Mouse (Mus musculus): ENCODE data around the gene Myo6. TPM values are rescaled to one million over a fixed set of nuclear protein-coding genes. Genes with fewer than 3 reads are reported as not detected.

Myo6 gene
- 100 to 1,000 TPM in 2 of 4 experiments, 10 to 100 TPM in 2; 84.7 to 105 (median 97.0) TPM for total RNA-seq (2022)

GRCm38 (mm10) chr9:80164611-80165474, at the start of gene Myo6:
Myo6 (plus strand) TSS chr9:80165031.
- DNase-seq (ENCODE audit: low spot score in 2 of 2): peak; percentile 91

GRCm38 (mm10) chr9:80145992-80146587, 18.7 kb upstream of the Myo6 start:
- no peak for DNase-seq (ENCODE audit: low spot score in 2 of 2)

DNA sequence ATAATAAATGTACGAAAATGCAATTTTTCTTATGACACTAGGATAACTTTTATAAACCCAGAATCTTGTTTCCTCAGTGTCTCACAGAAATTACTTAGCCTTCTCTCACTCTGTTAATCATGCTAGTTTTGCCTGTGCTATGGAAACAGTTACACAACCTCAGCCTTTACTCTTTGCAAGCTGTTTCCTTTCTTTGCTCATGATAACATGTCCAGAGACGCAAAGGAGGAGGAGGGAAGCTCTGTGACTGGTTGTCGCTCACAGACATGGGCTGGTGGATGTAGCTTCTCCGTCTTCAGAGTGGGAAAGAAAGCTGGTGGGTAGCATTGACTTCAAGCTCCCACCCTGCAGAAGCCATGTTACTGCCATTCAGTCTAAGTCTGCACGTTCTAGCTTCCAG, 15.2 kb upstream of the Myo6 start:
- no peak for DNase-seq (ENCODE audit: low spot score in 2 of 2)

DNA sequence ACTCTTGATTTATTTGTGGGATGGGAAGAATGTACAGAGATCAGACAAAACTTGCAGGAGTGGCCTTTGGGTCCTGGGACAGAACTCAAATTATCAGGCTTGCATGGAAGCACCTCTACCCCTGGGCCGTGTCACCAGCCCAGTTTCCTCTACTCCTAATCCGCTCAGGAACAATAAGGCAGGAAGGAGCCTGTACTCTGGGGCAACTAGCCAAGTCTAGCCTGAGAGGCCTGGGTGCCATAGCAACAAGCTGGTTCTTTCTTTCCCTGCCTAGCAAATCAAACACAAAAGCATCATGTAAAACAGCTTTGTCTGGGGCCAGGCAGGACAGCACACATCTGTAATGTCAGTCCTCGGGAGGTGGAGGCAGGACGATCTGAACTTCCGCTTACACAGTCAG, 9.6 kb upstream of the Myo6 start:
- DNase-seq (ENCODE audit: low spot score in 2 of 2): peak; percentile 66 to 73

DNA sequence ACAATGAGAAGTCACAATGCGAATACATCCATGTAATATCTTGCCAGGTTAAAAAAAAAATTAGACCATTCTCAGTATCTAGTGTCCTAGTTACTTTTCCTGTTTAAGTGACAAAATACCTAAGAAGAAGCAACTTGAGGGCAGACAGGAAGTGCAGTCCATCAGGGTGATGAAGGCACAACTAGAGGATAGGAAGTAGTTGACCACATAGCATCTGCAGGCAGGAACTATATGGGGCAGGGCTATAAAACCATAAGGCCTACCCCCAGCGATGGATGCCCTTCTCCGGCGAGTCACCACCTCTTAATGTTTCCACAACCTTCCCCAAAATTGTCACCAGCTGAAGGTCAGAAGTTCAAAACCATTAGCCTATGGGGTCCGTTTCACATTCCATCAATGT, 8.1 kb upstream of the Myo6 start:
- no peak for DNase-seq (ENCODE audit: low spot score in 2 of 2)

DNA sequence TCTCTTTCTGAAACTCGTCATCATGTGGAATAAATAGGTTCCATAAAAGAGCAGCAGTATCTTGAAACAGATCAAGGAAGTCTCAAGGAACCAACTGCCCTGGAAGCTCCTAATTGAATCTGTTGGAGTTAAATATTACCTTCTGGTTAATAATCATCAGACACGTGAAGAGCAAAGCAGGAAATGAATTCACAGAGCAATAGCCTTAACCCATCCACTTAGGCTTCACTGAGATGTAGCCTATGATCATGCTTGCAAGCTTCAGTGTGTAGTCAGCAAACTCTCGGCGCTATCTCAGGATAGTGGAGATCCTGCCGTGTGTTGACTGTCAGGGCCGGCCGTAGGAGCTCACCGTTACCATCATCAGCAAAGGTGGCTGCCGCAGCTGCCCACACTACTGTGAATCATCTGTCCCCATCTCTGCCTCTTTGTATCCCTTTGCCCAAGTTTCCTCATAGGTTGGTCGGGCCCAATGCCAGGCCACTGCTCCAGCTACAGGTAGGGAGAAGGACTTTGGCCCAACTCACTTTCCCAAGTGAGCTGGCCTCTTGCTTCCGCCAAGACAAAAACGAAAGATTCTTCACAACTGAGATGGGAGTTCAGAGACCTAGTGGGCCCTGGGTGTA, 6.9 kb upstream of the Myo6 start:
- DNase-seq (ENCODE audit: low spot score in 2 of 2): no peak

GRCm38 (mm10) chr9:80158937-80159336, 5.9 kb upstream of the Myo6 start:
- DNase-seq (ENCODE audit: low spot score in 2 of 2): no peak

GRCm38 (mm10) chr9:80161451-80161850, 3.4 kb upstream of the Myo6 start:
- no peak for DNase-seq (ENCODE audit: low spot score in 2 of 2)

DNA sequence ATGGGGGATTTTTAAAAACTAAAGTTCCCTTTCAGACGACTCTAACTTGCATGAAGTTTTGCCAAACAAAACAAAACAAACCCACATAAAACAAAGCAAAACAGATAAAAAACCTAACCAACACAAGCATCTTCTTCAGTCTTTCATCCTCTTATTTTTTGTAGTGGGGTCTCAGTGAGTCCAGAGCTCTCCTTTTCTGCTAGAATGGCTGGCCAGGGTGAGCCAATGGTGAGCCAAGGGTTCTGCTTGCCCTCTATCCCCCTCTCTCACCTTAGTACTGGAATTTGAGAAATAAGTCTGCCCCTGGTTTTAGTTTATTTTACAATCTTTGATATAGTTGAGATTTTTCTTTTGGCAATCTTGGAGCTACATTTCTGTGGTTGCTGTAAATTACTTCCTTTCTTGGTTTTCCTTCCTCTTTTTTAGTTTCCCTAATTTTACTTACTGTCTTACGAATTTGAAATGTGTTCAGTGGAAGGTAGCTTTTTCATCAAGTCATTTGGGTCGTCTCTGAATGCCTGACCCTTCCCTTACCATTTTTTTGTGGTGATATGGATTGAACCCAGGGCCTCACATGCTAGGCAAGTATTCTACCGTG, 1.6 kb upstream of the Myo6 start:
- DNase-seq (ENCODE audit: low spot score in 2 of 2): no peak

DNA sequence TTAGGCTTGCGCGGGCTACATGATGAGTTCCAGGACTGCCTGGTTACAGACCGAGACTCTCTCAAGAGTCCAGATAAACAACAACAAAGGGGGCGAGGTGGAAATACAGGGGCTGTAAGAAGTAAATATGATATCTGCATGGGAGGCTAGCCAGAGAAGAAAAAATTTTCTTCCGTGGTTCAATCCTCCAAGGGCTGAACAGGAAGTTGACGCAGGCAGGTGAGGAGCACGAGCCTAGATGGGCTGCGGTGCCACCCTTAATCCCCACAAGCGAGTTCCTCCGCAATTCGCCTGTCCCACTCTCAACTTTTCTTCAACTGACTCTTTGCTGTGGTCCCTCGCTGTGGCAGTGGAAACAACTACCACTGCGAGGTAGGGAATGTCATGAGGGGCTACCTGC, 640 bp upstream of the Myo6 start:
- no peak for DNase-seq (ENCODE audit: low spot score in 2 of 2)

DNA sequence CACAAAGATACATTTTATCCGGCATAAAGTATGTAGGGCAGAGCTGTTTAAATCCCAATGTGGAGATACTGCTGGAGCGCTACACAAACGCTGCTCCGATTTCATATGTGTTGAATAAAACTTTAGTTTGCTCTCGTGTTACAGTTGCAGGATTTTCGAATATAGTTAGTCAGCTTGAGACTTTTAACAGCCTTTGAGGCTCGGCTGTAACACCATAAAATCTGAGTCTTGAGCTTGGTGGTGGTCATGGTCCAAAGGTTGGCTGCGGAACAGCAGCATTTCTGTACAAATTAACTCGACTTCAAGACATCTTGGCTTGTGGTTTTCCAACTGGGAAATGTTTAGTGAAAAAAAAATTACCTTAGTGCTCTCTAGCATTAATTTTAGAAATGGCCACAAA, 859 bp downstream of the Myo6 start:
- DNase-seq (ENCODE audit: low spot score in 2 of 2): no peak

GRCm38 (mm10) chr9:80166425-80166824, 1.6 kb downstream of the Myo6 start:
- DNase-seq (ENCODE audit: low spot score in 2 of 2): no peak

GRCm38 (mm10) chr9:80167089-80167488, 2.3 kb downstream of the Myo6 start:
- DNase-seq (ENCODE audit: low spot score in 2 of 2): no peak

DNA sequence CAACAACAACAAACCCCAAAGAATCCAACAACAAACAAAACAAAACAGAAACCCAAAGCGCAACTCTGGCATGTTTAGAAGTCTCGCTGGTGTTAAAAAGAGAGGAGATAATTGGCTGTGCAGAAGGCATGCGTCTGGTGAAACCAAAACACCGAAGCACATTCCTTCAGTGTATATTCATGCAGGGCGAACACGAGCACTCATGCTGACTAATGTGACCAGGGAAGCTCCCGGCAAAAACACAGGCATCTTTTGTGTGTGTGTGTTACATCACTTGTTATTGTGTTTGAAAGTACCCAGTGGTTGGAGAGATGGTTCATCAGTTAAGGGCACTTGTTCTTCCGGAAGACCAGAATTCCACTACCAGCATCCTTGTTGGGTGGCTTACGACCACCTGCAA, 4.7 kb downstream of the Myo6 start:
- DNase-seq (ENCODE audit: low spot score in 2 of 2): no peak

- no peak for DNase-seq (ENCODE audit: low spot score in 2 of 2)
Observed at GRCm38 (mm10) chr9:80171241-80171640, 6.4 kb downstream of the Myo6 start.

- DNase-seq (ENCODE audit: low spot score in 2 of 2): no peak
Observed at GRCm38 (mm10) chr9:80172396-80173222, 7.8 kb downstream of the Myo6 start.

- peak; percentile 50 to 56 for DNase-seq (ENCODE audit: low spot score in 2 of 2)
Observed at GRCm38 (mm10) chr9:80173629-80174028, 8.8 kb downstream of the Myo6 start.

DNA sequence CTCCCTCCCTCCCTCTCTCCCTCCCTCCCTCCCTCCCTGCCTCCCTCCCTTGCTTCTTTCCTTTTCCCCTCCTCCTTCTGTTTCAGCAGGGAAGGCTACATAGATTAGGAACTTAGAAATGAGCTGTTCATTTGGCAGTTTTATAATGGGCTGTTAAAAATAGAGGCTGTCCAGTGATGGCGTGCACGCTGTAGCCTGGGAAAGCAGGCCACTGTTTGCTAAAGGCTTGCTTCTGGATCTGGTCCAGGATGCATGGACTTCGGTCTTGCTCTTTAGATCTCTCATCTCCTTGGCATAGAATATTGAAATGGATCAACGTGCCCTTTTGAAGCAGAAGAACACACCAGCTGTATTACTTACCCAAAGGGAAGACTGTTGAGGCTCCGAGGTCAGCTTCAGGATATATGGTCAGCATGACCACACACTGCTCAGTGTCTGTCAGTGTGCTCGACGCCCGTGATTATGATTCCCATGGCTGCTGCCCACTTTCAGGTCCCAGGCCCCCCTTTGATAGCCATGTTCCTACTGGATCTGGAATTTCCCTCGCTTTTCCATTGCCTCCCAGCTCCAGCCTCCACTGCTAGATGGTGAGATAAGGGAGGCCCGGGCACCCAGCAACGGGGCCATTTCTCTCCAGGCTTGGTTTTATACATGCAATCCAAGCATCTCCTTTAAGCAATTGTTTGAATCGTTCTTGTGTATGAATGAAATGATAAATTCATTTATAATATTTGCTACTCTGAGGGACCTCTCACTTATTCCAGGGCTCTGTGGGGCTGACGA, 12.1 kb downstream of the Myo6 start:
- DNase-seq (ENCODE audit: low spot score in 2 of 2): no peak

- DNase-seq (ENCODE audit: low spot score in 2 of 2): no peak
Observed at GRCm38 (mm10) chr9:80178670-80179069, 13.8 kb downstream of the Myo6 start.

DNA sequence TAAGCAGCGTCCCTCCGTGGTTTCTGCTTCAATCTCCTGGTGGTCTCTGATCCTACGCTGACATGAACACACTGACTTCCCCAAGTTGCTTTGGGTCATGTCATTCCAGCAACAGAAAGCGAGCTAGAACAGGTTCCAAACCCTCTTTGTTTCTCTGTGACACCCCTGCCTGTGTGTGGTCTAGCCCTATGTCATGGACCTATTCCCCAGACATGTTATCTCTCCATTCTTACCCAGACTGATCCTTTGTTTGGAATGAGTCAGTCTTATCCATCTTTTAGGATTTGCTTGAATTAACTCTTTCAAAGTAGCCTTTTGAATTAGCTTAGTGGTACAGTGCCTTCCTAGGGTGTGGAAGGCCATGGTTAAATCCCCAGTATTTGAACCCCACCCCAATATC, 14.9 kb downstream of the Myo6 start:
- no peak for DNase-seq (ENCODE audit: low spot score in 2 of 2)

All from layer of hippocampus, adult 8-10 months (tissue).